Mouse (Mus musculus) lung, adult 18-20 months (tissue): Measurements from ENCODE around the gene Mettl8.

Experiments used
- DNase-seq, 2 experiments: peaks; one replicate each; pipeline ENCODE4 v3.0.0; 2022; ENCODE audit warnings: mixed read lengths in 2 of 2

Gene Mettl8

DNA sequence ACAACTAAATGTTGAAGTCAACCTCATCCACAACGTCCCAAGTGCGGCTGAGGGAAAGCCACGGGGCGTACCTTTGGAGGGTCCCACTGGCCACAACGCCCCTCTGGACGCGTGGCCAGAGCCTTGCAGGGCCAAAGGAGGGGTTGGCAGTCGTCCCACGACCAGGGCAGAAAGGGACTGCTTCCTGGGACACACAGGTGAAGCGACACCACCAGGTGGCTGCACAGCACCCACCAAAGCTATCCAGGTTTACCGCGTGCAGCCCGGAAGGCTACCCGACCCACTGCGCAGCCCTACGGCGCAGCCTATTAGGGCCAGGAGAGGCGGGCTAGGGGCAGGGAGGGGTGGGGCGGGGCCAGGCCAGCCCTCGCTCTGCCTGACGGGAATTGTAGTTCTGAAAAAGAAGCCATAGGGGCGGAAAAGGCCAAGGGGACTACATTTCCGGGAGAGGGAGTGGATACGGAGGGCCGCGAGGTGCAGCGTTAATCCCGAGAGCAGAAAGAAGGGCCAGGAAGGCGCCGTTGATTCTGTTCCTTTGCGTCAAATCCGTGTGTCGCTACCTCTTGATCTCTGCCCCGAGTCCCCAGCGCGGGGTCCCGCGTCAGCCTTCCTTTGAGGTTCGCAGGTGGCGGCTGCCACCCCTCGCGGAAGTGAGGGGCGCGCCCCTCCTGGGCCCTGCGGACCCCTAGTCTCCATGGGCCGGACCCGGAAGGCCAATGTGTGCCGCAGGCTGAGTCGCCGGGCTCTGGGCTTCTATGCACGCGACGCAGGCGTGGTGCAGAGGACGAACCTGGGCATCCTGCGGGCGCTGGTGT lies at the start of gene Mettl8, which contains the start of gene Dcaf17:
Gene Mettl8 (minus strand): TSS at position 284 of the 815 bp plus-strand sequence.
Gene Dcaf17 (plus strand): TSS at position 29 of the 815 bp plus-strand sequence.
- peak; percentile 91 to 94 for DNase-seq

DNA sequence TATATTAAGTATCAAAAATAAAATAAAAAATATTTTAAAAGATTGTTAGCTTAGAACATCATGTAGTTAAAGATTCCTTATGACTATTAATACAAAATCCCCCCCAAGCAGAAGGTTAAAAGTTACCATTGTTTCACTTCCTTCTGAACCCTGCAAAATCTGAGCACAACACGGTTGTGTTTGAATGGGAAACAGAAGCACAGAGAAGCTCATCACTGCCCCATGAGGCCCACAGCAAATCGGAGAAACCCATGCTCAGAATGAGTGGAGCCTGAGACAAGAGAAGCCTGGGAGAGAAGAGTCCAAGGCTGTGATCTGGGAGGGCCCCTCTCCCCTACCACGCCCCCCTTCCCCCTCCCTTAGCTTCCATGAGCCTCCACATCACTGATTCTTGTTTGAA lies 49.3 kb upstream of the Mettl8 start:
- no peak for DNase-seq

- no peak for DNase-seq
Observed at GRCm38 (mm10) chr2:71103292-71103680, 47.9 kb upstream of the Mettl8 start.

- no peak for DNase-seq
Observed at GRCm38 (mm10) chr2:71102621-71103291, 47.4 kb upstream of the Mettl8 start.

DNA sequence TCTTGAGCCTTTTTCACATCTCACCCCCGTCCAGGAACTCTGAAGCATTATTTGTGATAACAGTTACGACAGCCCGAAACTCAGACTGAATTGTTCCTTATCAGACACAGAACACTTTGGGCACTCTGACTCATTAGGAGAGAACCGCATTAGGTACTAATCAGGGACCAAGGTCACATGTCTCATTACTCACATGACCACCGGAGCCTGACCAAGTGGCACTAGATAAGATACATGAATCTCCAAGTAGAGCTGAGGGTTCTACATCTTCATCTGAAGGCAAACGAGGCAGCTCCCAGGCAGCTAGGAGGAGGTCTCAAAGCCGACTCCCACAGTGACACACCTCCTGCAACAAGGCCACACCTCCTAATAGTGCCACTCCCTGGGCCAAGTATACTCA lies 40.8 kb upstream of the Mettl8 start:
- DNase-seq: no peak

- no peak for DNase-seq
Observed at GRCm38 (mm10) chr2:71090660-71091445, 35.5 kb upstream of the Mettl8 start.

DNA sequence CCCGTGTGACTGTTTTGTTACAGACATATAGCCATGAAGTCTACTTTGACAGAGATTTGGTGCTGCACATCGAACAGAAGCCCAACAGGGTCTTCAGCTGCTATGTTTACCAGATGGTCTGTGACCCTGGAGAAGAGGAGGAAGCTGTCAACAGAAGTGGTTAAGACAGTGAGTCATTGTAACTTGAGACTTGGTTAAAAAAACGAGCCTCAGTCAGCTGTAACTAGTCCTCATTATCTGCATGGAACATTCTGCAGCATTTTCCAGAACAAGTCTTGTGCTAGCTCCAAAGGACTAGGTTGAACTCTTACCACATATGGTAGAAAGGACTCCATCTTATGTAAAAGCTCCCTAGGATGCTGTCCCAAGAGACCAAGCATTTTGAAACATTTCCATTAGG lies 34.4 kb upstream of the Mettl8 start:
- DNase-seq: no peak

DNA sequence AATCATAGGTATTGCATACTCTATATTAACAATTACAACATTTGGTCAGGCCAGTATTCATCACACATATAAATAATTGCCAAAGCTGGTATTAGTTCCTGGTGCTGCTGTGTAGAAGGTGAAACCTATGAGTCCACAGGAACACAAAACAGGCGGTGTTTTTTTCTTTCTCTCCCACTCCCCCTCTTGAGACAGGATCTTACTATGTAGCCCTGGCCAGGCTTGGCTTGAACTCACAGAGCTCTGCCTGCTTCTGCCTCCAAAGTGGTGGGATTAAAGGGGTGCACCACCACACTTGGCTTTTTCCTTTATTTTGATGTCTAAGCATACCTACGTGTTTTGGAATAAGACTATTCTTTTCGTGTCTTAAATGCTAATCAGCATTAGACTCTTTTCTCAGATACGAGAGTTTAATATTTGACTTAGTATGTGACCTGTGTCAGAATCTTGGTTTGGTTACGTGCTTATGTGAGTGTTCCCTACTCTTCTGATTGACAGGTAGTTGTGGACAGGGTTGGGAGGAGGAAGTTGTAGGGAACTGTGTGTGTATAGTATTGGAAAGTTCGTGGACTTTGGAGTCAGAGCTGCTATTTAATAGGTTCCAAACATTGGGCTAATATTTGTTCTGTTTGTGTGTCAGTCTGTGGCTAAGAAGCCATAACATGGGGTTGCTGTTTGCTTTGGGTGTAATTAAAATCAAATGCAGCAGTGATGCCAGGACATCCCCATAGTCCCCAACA lies 28.2 kb upstream of the Mettl8 start:
- no peak for DNase-seq

DNA sequence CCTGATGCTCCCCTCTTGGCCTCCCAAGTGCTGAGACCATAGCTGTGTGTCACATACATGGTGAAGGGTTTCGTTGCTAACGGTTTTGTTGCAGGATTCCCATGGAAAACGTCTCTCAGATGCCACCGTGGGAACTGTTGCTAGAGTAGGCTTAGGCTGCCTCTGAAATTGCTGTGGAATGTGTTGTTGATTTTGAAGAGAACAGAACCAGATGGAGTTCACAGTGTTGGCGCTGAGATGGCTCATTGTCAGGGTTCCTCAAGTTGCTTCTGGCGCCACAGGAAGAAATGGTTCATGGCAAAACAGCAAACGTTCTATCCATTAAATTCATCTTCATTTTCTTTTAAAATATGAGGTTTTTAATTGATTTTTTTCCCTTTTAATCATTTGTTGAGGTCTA lies 27.0 kb upstream of the Mettl8 start:
- DNase-seq: no peak

DNA sequence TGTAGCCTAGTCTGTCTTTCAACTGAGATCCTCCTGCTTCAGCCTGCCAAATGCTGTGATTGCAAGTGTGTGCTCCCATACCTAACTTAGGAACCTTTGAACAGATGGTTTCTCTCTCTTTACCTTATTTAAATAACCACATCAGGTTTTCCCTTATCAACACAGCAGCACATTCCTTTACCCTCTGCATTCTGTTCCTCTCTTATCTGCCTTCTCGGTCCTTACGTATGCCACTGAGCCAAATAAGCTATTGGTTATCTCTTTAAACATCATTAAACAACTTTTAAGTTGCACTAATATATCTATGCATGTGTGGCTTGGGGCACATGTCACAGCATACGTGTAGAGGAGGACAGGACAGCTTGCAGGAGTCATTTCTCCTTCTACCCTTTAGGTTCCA lies 18.4 kb upstream of the Mettl8 start:
- no peak for DNase-seq

- no peak for DNase-seq
Observed at GRCm38 (mm10) chr2:71073330-71073729, 17.9 kb upstream of the Mettl8 start.

GRCm38 (mm10) chr2:71071601-71072000 lies 16.2 kb upstream of the Mettl8 start:
- DNase-seq: no peak

DNA sequence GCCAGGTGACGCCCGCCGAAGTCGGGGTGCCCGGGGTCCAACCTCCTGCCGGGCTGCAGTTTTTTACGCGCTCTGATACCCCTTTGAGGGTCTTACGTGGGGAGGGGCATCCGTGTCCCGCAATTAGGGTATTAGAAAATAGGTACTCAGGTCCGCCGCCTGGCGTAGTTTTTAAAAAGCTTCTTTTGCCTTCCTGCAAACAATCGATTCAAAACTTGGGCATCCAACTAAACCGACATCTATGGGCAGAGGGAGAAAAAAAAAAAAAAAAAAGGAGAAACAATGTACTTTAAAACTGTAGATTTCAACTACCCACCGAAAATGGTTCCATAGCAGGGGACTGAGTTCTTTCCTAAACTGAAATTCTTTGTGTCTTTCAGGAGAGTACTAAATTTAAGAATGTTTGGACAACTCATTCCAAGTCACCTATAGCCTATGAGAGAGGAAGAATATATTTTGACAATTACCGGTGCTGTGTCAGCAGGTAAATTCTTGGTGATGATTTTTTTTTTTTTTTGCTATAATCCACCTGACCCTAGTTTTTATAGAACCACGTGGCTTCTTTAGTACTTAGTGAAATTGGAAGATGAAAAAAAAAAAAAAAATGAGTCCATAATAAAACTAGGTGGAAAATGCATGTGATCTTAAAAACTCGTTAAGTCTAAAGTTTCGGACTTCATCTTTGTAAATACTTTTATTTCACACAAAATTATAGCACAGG lies 892 bp upstream of the Mettl8 start:
- DNase-seq: no peak

DNA sequence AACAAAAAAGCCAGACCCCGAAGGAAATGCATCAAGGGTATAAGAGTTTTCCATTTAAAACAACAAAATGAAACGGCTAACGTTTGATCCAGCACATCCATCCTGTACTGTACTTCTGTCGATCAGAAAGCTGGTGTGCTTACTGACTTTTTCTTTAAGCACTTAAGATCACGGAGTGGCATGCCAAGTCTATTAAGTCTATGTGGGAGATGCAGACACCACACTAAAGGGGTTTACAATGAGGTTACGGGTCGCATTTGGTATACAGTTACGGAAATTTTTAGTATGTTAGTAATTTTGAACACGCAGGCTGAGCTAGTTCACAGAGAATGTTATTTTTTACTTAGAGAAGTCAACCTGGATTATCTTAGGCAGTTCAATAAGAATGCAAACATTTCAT lies 667 bp downstream of the Mettl8 start:
- no peak for DNase-seq

DNA sequence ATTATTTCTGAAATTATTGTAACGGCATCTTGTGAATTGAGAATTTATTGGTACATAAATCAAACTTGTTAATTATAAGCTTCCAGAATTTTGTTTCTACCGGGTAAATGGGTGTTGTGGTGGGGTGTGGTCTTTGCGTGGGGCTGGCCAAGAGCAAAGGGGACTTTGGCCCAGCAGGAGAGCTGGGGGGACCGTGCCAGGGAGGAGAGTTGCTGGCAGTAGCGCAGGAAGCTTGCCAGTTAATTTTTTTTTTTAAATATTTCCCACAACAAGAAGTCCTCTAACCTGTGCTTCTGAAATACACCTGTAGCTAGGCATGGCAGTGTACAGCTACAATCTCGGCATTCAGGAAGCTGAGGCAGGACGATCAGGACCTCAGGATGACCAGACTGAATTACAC lies 4.9 kb downstream of the Mettl8 start:
- DNase-seq: no peak

GRCm38 (mm10) chr2:71048896-71049295 lies 6.5 kb downstream of the Mettl8 start:
- peak in 1 of 2 experiments; percentile 38 for DNase-seq

GRCm38 (mm10) chr2:71046751-71047320 lies 8.5 kb downstream of the Mettl8 start:
- no peak for DNase-seq

DNA sequence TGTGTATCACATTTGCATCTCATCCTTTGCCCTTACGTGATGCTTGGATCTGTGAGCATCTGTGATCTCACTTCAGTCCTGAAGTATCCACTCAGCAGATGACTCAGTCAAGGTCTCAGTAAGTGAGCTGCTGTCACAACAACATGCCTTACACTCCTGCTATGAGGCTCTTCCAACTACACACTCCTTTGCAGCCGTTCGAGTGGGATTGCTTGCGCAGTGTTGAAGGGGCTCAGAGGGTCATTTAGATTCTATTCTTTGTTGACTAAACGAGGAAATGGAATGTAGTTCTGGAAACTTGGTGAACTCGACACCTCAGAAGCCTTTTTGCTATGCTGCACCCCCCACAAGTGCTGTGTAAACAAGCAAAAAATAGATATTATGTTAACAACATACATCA lies 9.2 kb downstream of the Mettl8 start:
- DNase-seq: peak; percentile 69 to 71

GRCm38 (mm10) chr2:71039522-71040121 lies 15.8 kb downstream of the Mettl8 start:
- DNase-seq: peak; percentile 75 to 82

DNA sequence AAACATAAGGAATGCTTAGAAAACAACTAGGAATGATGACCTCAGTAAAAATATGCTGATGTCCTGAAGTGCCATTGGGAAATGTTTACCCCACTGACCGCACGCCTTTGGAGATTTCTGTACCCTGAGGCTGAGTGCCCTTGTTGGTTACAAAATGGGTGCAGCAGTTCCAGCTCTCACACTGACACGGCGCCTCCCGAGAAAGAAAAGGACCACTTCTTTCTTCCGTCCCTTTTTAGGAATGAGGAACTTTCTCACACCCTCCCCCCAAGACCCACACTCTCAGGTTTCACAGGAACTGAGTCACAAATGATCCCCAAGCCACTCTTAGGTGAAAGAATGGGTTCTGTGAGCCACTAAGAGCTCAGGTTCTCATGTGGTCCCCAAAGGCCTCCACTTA lies 17.9 kb downstream of the Mettl8 start:
- DNase-seq: peak; percentile 70 to 82

DNA sequence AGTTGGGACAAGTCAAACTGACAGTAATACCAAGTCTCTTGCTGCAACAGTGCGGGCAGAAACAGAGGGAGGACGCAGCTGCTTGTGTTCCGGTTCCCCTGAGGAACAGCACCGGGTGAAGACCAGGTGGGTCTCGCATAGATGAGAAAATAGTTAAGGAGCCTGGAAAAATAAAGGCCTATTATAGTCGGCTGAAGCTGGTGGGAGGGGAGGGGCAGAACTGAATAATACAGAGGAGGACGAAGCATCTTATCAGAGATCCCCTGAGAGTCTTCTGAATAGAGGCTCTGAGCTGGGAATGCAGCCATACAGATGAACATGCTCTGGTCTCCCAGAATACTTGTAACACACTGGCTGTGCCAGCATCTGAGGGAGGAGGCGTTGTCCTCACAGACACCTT lies 21.4 kb downstream of the Mettl8 start:
- DNase-seq: no peak
